Mouse (Mus musculus) MEL (cell line): ENCODE results near the gene Ttc30a2.

Experiments
- TBP ChIP-seq: IDR thresholded peaks from 2 replicates; pipeline ENCODE4 v1.8.0; 2011; ENCODE audit warnings: low read depth, low read length, improper control_type of control experiment
- UBTF ChIP-seq: IDR thresholded peaks from 2 replicates; pipeline ENCODE4 v1.6.1; 2012; ENCODE audit warnings: low read depth, mild to moderate bottlenecking, inconsistent platforms, low read length, improper control_type of control experiment, moderate library complexity, borderline replicate concordance; ENCODE audit not compliant: insufficient read depth

DNA sequence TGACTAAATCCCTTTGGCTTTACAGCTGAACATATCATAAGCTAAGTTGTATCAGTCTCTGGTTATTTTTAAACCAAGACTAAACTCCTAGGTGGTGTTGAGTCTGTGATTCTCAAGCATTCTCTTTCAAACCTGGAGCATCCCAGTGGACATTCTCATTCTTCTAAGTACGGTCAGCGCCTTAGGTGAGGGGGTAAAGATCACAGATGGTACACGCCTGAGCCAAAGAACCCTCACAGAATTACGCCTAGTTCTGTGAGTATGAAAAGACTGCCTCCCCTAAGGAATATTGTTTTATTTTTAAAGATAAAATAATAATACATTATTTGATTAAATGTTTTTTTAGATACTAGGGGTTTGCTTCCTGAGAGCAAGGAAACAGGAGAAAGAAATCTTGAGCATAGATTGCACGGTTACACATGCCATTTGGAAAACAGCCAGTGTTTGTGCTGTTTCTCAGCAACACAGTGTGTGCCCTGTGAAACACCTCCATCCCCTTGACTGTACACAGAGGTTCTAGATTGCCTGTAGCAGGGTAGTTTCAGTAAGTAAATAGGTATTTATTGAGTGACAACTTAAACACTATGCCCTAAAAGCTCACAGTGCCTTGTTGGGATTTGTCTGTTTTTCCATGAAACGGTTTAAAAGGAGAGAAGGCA lies 48.1 kb downstream of the Ttc30a2 start:
- TF ChIP-seq UBTF (no peak), TBP (no peak)
